In genomic region chr7:28877155-28877554, GRCm38 (mm10) we compare ENCODE assay signal across 24 mouse cellular contexts. TPM values are rescaled to one million over a fixed set of nuclear protein-coding genes. Genes with fewer than 3 reads are reported as not detected.
DNase-seq lines count a peak whose midpoint lies in the region; ATAC-seq lines count a peak whose summit lies in the region.
"Had no signal": no experiment of that assay in that cellular context is flagged by ENCODE, and none has a peak within 500 bp of the region (broad histone marks: within the 10 kb centered on the region; RNA-seq: fewer than 3 reads in every experiment).

No protein-coding gene starts in this region.

- no peaks in the 10 kb centered on the region for H3K27me3 ChIP-seq in heart, embryonic 12.5 days (replicated peaks)
- peaks cover 7% of the 10 kb centered on the region; the same call in 1 of the 2 replicates for H3K27me3 ChIP-seq in liver, embryonic 12.5 days (replicated peaks)
- H3K27me3 ChIP-seq: CH12.LX; limb, embryonic 15.5 days; midbrain, embryonic 13.5 days; Patski had no signal

- no peak overlapping the region for H3K9ac ChIP-seq in heart, embryonic 12.5 days
- H3K9ac ChIP-seq in liver, embryonic 12.5 days = no peak overlapping the region
- H3K9ac ChIP-seq: hindbrain, embryonic 14.5 days; limb, embryonic 15.5 days; midbrain, embryonic 13.5 days had no signal

- peak; percentile 89 for ATAC-seq in heart, embryonic 12.5 days (ENCODE audit: insufficient number of reproducible peaks, low FRiP score)
- peak; percentile 94 for ATAC-seq in liver, embryonic 12.5 days
- peak; percentile 71 for ATAC-seq in megakaryocyte-erythroid progenitor cell, adult 5-6 weeks (replicated peaks; ENCODE audit: low FRiP score, low TSS enrichment, poor library complexity, severe bottlenecking)
- ATAC-seq: lung, postnatal 0 days; midbrain, embryonic 13.5 days; Patski had no signal

- no peaks in the 10 kb centered on the region for H3K36me3 ChIP-seq in heart, embryonic 12.5 days
- H3K36me3 ChIP-seq in liver, embryonic 12.5 days = no peaks in the 10 kb centered on the region
- H3K36me3 ChIP-seq: forebrain, embryonic 10.5 days; limb, embryonic 15.5 days; midbrain, embryonic 13.5 days had no signal

- H3K4me2 ChIP-seq in heart, embryonic 12.5 days = no peak overlapping the region
- peak overlapping the region; percentile 41 for H3K4me2 ChIP-seq in liver, embryonic 12.5 days
- H3K4me2 ChIP-seq: hindbrain, embryonic 14.5 days; limb, embryonic 15.5 days; midbrain, embryonic 13.5 days had no signal

- no peak overlapping the region for H3K27ac ChIP-seq in heart, embryonic 12.5 days (ENCODE audit: poor library complexity, severe bottlenecking)
- peak overlapping the region; percentile 91 for H3K27ac ChIP-seq in liver, embryonic 12.5 days
- H3K27ac ChIP-seq: forebrain, embryonic 10.5 days; hindbrain, embryonic 14.5 days; midbrain, embryonic 13.5 days had no signal

- H3K9me3 ChIP-seq in heart, embryonic 12.5 days (replicated peaks) = no peaks in the 10 kb centered on the region
- H3K9me3 ChIP-seq in liver, embryonic 12.5 days (replicated peaks) = no peaks in the 10 kb centered on the region
- H3K9me3 ChIP-seq: forebrain, embryonic 10.5 days; limb, embryonic 15.5 days; midbrain, embryonic 13.5 days had no signal

- 0 out of 2 replicates have a peak, but pooled peaks cover 3% of the 10 kb centered on the region for H3K4me1 ChIP-seq in heart, embryonic 12.5 days (replicated peaks)
- H3K4me1 ChIP-seq in liver, embryonic 12.5 days = peaks cover 39% of the 10 kb centered on the region
- H3K4me1 ChIP-seq: midbrain, embryonic 13.5 days had no signal

- H3K4me3 ChIP-seq in heart, embryonic 12.5 days = no peak overlapping the region
- no peak overlapping the region for H3K4me3 ChIP-seq in liver, embryonic 12.5 days
- H3K4me3 ChIP-seq: forebrain, embryonic 10.5 days; limb, embryonic 15.5 days; midbrain, embryonic 13.5 days had no signal

- WGBS in heart, embryonic 12.5 days = 77% methylated on average over 7 of the region's 7 CpGs
- 31% methylated on average over 7 of the region's 7 CpGs for WGBS in liver, embryonic 12.5 days (ENCODE audit: insufficient replicate concordance)

- no peak for DNase-seq in heart, adult 8-10 months (ENCODE audit: low spot score)
- DNase-seq in c-Kit-negative CD71-positive TER-119-positive erythroid progenitor cells, embryonic 14.5 days (ENCODE audit: low read depth, low spot score) = peak; percentile 76
- DNase-seq in frontal cortex, postnatal 25 days (ENCODE audit: low spot score in 2 of 2) = no peak
- no peak for DNase-seq in kidney, postnatal 36 days
- no peak for DNase-seq in kidney, adult 18-20 months
- DNase-seq: adrenal gland, postnatal 14 days; cerebellum, adult 18-20 months; cerebellum, postnatal 25 days; embryo, embryonic 11 days; gastrocnemius, postnatal 10 days; heart, postnatal 14 days; kidney, adult 9 months; thymus, adult 18-20 months had no signal

RNA-seq across cellular contexts. Expression of gene Capn12, which starts 4.1 kb away (rescaled TPM):
- 0.17 and 0.27 TPM in 2 replicates for polyA plus RNA-seq in heart, embryonic 12.5 days (2016; fragmentation: Nextera tagmentation; extraction: Ambion mirVana)
- under 1 TPM; 0.12 to 0.32 (median 0.23) TPM for total RNA-seq in heart, adult 8-10 months (2022)
- 0.12 and 0.13 TPM in 2 replicates for polyA plus RNA-seq in liver, embryonic 12.5 days (2016; fragmentation: Nextera tagmentation; extraction: Ambion mirVana)
- not detected in 2 replicates for total RNA-seq in megakaryocyte-erythroid progenitor cell, adult 5-6 weeks (2014; fragmentation: Nextera tagmentation)
- total RNA-seq in megakaryocyte-erythroid progenitor cell, adult 5-6 weeks (2017) = not detected in 2 replicates

RNA-seq across cellular contexts. Expression of gene Lgals7, which starts 13.5 kb away (rescaled TPM):
- polyA plus RNA-seq in heart, embryonic 12.5 days (2016; fragmentation: Nextera tagmentation; extraction: Ambion mirVana) = 1.1 and 1.3 TPM in 2 replicates
- total RNA-seq in heart, adult 8-10 months (2022) = 1 to 10 TPM in 1 of 4 experiments, not detected in 3; 1.3 TPM
- polyA plus RNA-seq in liver, embryonic 12.5 days (2016; fragmentation: Nextera tagmentation; extraction: Ambion mirVana) = 0.25 TPM in 1 of 2 replicates, not detected in the other
- total RNA-seq in megakaryocyte-erythroid progenitor cell, adult 5-6 weeks (2014; fragmentation: Nextera tagmentation) = not detected in 2 replicates
- not detected in 2 replicates for total RNA-seq in megakaryocyte-erythroid progenitor cell, adult 5-6 weeks (2017)
- total RNA-seq: CH12.LX; left cerebral cortex, postnatal 36 days had no signal

RNA-seq across cellular contexts. Expression of gene Lgals4, which starts 43.5 kb away (rescaled TPM):
- 4.2 and 4.4 TPM in 2 replicates for polyA plus RNA-seq in heart, embryonic 12.5 days (2016; fragmentation: Nextera tagmentation; extraction: Ambion mirVana)
- 10 to 100 TPM; 17.3 to 32.1 (median 24.6) TPM for total RNA-seq in heart, adult 8-10 months (2022)
- polyA plus RNA-seq in liver, embryonic 12.5 days (2016; fragmentation: Nextera tagmentation; extraction: Ambion mirVana) = 2.7 and 3.6 TPM in 2 replicates
- total RNA-seq in megakaryocyte-erythroid progenitor cell, adult 5-6 weeks (2014; fragmentation: Nextera tagmentation) = 8.7 and 23.2 TPM in 2 replicates
- 2.6 and 3.8 TPM in 2 replicates for total RNA-seq in megakaryocyte-erythroid progenitor cell, adult 5-6 weeks (2017)

RNA-seq across cellular contexts. Expression of gene Ech1, which starts 52.1 kb away (rescaled TPM):
- polyA plus RNA-seq in heart, embryonic 12.5 days (2016; fragmentation: Nextera tagmentation; extraction: Ambion mirVana) = 137 and 142 TPM in 2 replicates
- total RNA-seq in heart, adult 8-10 months (2022) = 1,000 to 10,000 TPM; 2,066 to 2,754 (median 2,219) TPM
- polyA plus RNA-seq in liver, embryonic 12.5 days (2016; fragmentation: Nextera tagmentation; extraction: Ambion mirVana) = 72.3 and 73.6 TPM in 2 replicates
- 119 and 130 TPM in 2 replicates for total RNA-seq in megakaryocyte-erythroid progenitor cell, adult 5-6 weeks (2014; fragmentation: Nextera tagmentation)
- total RNA-seq in megakaryocyte-erythroid progenitor cell, adult 5-6 weeks (2017) = 85.5 and 95.0 TPM in 2 replicates
